Mouse (Mus musculus) layer of hippocampus, postnatal 10 days (tissue): ENCODE results near the gene 6720489N17Rik. TPM values are rescaled to one million over a fixed set of nuclear protein-coding genes. Genes with fewer than 3 reads are reported as not detected.
"Not testable (repeated sequence)": the region's sequence is repeated elsewhere in the genome, so short reads cannot be mapped to it uniquely, and the experiment has no call there.

Source experiments
- DNase-seq, 2 experiments: peaks; one replicate each; pipeline ENCODE4 v3.0.0; 2021; ENCODE audit warnings: low spot score in 2 of 2
- long read RNA-seq: library from polyadenylated mRNA; stranded (forward); transcript quantifications from one replicate; pipeline ENCODE4 v2.0.0, GENCODE M21; 2023
- microRNA-seq, 2 experiments: library from miRNA; unstranded; fragments of <30 nt; microRNA quantifications; one replicate each; pipeline ENCODE4 v1.2.0; 2021
- total RNA-seq, 2 experiments: library from RNA; stranded (reverse); gene quantifications; 2 replicates each; pipeline ENCODE4 v1.2.3; 2021

Gene 6720489N17Rik
- 1 to 10 TPM; 2.9 TPM for total RNA-seq
- long read RNA-seq, partial matches to known transcripts = 0 of 2 reads
- long read RNA-seq, other reads (novel, unspliced or antisense) = 1 of 2 reads

- peak; percentile 71 to 78 for DNase-seq
Observed at GRCm38 (mm10) chr13:62623577-62624276, at the start of gene 6720489N17Rik. Gene 6720489N17Rik, minus strand, starts transcription at chr13:62624182.

- DNase-seq = no peak
Observed at GRCm38 (mm10) chr13:62653369-62653743, 29.4 kb upstream of the 6720489N17Rik start.

- DNase-seq = peak; percentile 50 to 71
Observed at GRCm38 (mm10) chr13:62652681-62653368, 28.8 kb upstream of the 6720489N17Rik start.

GRCm38 (mm10) chr13:62627071-62627470 lies 3.1 kb upstream of the 6720489N17Rik start:
- DNase-seq = peak; percentile 25 to 39

GRCm38 (mm10) chr13:62624277-62624665 lies 289 bp upstream of the 6720489N17Rik start:
- DNase-seq = not testable (repeated sequence)

- not testable (repeated sequence) for DNase-seq
Observed at GRCm38 (mm10) chr13:62617449-62617848, 6.5 kb downstream of the 6720489N17Rik start.

- DNase-seq = not testable (repeated sequence)
Observed at GRCm38 (mm10) chr13:62571099-62571498, 52.9 kb downstream of the 6720489N17Rik start, which contains the start of gene Zfp934. Gene Zfp934, minus strand, starts transcription at chr13:62571199.

GRCm38 (mm10) chr13:62561696-62562095 lies 62.3 kb downstream of the 6720489N17Rik start:
- peak; percentile 5 to 15 for DNase-seq

- peak; percentile 65 to 70 for DNase-seq
Observed at GRCm38 (mm10) chr13:62558189-62559110, 65.5 kb downstream of the 6720489N17Rik start, which contains the start of gene Zfp935. Gene Zfp935, minus strand, starts transcription at chr13:62558511.

Small RNA genes within 50 kb of the gene (microRNA-seq; reads per million reads assigned to microRNA genes)
- 0 reads per million in 2 experiments for gene Gm24020

Other genes starting within 250 kb of the 6720489N17Rik start
- 1 to 10 TPM; 1.2 to 1.3 TPM for gene Gm3604, start 241.0 kb downstream of the 6720489N17Rik start, total RNA-seq
- gene Gm49359, start 157.3 kb downstream of the 6720489N17Rik start, total RNA-seq = 10 to 100 TPM; 15.0 to 15.4 TPM
- not detected for gene Zfp935, start 65.7 kb downstream of the 6720489N17Rik start, total RNA-seq
- 1 to 10 TPM; 6.6 to 8.7 TPM for gene Zfp934, start 53.0 kb downstream of the 6720489N17Rik start, total RNA-seq
- gene Platr25, start 136.5 kb upstream of the 6720489N17Rik start, total RNA-seq = 10 to 100 TPM; 12.2 to 14.8 TPM
- gene Gm5141, start 161.6 kb upstream of the 6720489N17Rik start, total RNA-seq = 1 to 10 TPM; 5.3 to 6.9 TPM
- gene Fbp2, start 234.2 kb upstream of the 6720489N17Rik start, total RNA-seq = under 1 TPM in 1 of 2 experiments, not detected in 1; 0.58 TPM